Mouse (Mus musculus) intestine, postnatal 0 days (tissue): ENCODE results near the gene Prdm11. TPM values are rescaled to one million over a fixed set of nuclear protein-coding genes. Genes with fewer than 3 reads are reported as not detected.
A peak's percentile ranks its signal among the peaks of the same experiment; 100 is the strongest.

Experiments
- ATAC-seq: fragments of 200-750 bp; cut with Nextera tagmentation; 2 replicates; pipeline ENCODE4 v1.8.0; 2017; ENCODE audit warnings: mild to moderate bottlenecking, moderate TSS enrichment, moderate library complexity
- H3K27ac ChIP-seq: fragments of 300-500 bp; sonication (generic); 2 replicates; pipeline ENCODE4 v1.5.1; 2014; ENCODE audit warnings: mild to moderate bottlenecking, low read depth, low read length, moderate library complexity
- H3K27me3 ChIP-seq: fragments of 300-500 bp; sonication (generic); replicated peaks from 2 replicates; pipeline ENCODE4 v1.6.1; 2014; ENCODE audit warnings: low read length, mixed read lengths; ENCODE audit not compliant: control insufficient read depth, insufficient read depth
- H3K36me3 ChIP-seq: fragments of 300-500 bp; sonication (generic); 2 replicates; pipeline ENCODE4 v1.6.1; 2014; ENCODE audit warnings: mild to moderate bottlenecking, moderate library complexity; ENCODE audit not compliant: control insufficient read depth, insufficient read depth
- H3K4me1 ChIP-seq: fragments of 300-500 bp; sonication (generic); replicated peaks from 2 replicates; pipeline ENCODE4 v1.6.1; 2014; ENCODE audit warnings: antibody characterized with exemption, low read length, mixed read lengths; ENCODE audit not compliant: control insufficient read depth, insufficient read depth
- H3K4me2 ChIP-seq: fragments of 300-500 bp; sonication (generic); replicated peaks from 2 replicates; pipeline ENCODE4 v1.6.1; 2014; ENCODE audit warnings: low read depth, mild to moderate bottlenecking, moderate library complexity
- H3K4me3 ChIP-seq: fragments of 300-500 bp; sonication (generic); 2 replicates; pipeline ENCODE4 v1.5.1; 2014; ENCODE audit warnings: low read depth, low read length
- H3K9ac ChIP-seq: fragments of 300-500 bp; sonication (generic); 2 replicates; pipeline ENCODE4 v1.6.1; 2014; ENCODE audit warnings: mild to moderate bottlenecking, low read depth, low read length
- H3K9me3 ChIP-seq: fragments of 300-500 bp; sonication (generic); 2 replicates; pipeline ENCODE4 v1.6.1; 2016; ENCODE audit warnings: mixed run types; ENCODE audit not compliant: control insufficient read depth
- CTCF ChIP-seq: sonication (generic); IDR thresholded peaks from 2 replicates; pipeline ENCODE4 v1.5.1; 2016; ENCODE audit warnings: low read depth, mild to moderate bottlenecking, control low read depth, antibody characterized with exemption, moderate library complexity
- WGBS: fragments of 180-500 bp; shearing (Covaris S2); extraction: QIAGEN DNeasy Blood & Tissue Kit; methylation state at CpG from one replicate; pipeline ENCODE4 v1.1.7; 2014; 5-methylcytosine and 5-hydroxymethylcytosine counted together
- polyA plus RNA-seq: library from polyadenylated mRNA; unstranded; fragments of >200 nt; fragmentation: Nextera tagmentation; extraction: Ambion mirVana; gene quantifications from 2 replicates; pipeline ENCODE4 v1.2.1, GENCODE M21; 2015

Prdm11 gene
- polyA plus RNA-seq, 1 experiment from 2014 or later: 2.3 TPM

DNA sequence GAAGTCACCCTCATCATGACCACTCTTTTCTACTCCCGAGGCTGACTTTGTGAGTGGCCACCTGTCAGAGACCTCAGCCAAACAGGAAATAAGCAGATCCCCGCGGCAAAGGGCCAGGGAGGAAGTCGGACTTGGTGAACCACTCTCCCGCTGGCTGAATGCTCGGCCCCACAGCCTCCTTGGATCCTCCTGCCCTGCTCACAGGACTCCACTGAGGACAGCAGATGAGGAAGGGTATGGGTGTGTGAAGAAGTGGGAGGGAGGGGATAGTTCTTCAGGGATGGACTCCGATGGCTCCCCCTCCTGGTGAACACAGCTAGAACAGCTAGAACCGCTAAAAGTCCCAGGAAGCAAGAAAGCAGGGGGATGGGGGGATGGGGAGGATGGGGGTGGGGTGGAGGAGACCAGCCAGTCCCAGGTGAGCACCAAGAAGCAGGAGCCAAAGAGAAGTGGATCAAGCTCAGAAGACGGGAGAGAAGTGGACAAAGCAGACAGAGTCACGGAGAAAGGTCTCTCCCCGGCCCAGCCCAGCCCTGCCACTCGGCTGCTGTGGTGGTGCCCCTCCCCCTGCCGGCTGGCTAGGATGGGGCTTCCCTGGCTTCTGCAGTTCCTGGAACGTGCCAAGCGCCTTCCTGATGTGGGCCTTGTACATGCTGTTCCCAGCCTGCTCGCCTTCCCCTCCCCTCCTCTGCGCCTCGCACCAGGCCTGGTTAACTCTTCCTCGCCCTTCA, 57.9 kb downstream of the Prdm11 start:
- H3K36me3 ChIP-seq: peaks cover 47% of the 10 kb centered on the region
- H3K27ac ChIP-seq: peak overlapping the region; percentile 36
- peak; percentile 68 for TF ChIP-seq CTCF
- H3K9me3 ChIP-seq: no peaks in the 10 kb centered on the region
- H3K4me3 ChIP-seq: no peak overlapping the region
- 12% methylated on average over 18 of the region's 19 CpGs for WGBS
- 0 out of 2 replicates have a peak, but pooled peaks cover 3% of the 10 kb centered on the region for H3K4me1 ChIP-seq
- H3K4me2 ChIP-seq: peak overlapping the region; percentile 44
- H3K27me3 ChIP-seq: no peaks in the 10 kb centered on the region
- H3K9ac ChIP-seq: peak overlapping the region; percentile 17; the same call in 1 of the 2 replicates
- ATAC-seq: peak; percentile 77

DNA sequence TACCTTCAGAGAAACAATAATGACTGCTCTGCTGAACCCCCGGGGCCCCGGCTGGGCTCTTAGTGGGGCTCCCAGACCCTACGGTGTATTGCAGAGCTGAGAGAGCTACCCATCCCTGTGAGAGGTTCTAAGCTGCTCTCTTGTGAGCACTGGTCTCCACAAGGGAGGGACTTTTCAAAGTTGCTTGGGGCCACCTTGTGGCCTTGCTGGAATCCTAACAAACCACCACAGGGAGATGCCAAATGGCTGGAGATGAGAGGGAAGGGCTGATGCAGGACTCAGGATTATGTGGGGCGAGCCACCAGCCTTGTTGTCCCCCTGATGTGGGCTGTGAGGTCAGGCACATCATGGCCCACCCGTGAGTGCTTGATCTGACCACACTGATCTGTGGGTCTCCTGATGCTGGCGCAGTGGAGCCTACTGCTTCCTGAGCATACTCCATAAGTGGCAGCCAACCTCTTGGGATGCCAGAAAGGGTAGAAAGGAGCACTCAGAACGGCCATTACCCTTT, 58.8 kb downstream of the Prdm11 start:
- Histone ChIP-seq H3K9ac (no peak overlapping the region; the same call in 1 of the 2 replicates), H3K4me1 (0 out of 2 replicates have a peak, but pooled peaks cover 3% of the 10 kb centered on the region), H3K9me3 (no peaks in the 10 kb centered on the region), H3K27ac (no peak overlapping the region; the same call in 1 of the 2 replicates), H3K4me2 (no peak overlapping the region), H3K27me3 (no peaks in the 10 kb centered on the region), H3K36me3 (peaks cover 38% of the 10 kb centered on the region), H3K4me3 (no peak overlapping the region)
- TF ChIP-seq CTCF: 0 out of 2 replicates have a peak, but pooled peaks have one; percentile 32
- ATAC-seq: no peak
- 86% methylated on average over 7 of the region's 7 CpGs for WGBS

DNA sequence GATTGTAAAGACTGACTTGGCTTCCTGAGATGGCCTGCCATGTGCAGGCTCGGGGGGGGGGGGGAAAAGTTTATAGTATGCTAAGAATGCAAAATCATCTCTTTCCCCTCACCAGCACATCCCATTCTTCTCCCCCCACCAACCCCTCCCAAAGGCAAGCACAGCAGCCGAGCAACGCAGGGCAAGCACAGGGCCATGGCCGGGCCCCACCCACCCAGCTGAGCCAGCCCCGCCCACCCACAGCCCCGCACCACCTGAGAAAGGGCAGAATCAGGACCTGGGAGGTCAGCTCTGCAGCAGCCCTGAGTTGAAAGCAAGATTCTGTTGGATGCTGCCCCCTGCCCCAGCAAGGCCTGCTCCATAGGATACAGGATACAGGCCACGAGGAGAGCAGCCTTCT, 60.4 kb downstream of the Prdm11 start:
- ATAC-seq: no peak
- Histone ChIP-seq H3K27ac (no peak overlapping the region), H3K36me3 (peaks cover 29% of the 10 kb centered on the region; the same call in 1 of the 2 replicates), H3K27me3 (no peaks in the 10 kb centered on the region), H3K4me2 (no peak overlapping the region), H3K4me3 (no peak overlapping the region), H3K9me3 (no peaks in the 10 kb centered on the region), H3K9ac (no peak overlapping the region), H3K4me1 (0 out of 2 replicates have a peak, but pooled peaks cover 3% of the 10 kb centered on the region)
- WGBS: 36% methylated on average over 7 of the region's 7 CpGs
- no peak for TF ChIP-seq CTCF

DNA sequence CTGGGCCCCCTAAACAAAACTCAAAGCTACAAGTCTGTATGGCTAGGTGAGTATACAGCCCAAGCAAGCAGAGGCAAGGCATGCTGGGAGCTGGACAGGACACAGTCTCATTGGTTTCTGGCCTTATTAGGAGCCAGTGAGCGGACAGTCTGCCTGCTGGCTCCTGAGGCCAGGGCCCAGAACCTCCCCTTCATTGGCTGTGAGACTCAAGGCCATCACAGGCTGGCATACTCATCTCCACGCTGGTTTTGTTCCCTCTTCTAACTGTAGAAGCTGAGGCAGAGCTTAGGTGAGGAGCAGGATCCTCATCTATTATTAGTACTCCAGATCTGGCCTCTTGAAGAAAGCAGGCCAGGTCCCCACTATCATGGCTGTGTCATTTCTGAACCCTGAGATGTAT, 60.8 kb downstream of the Prdm11 start:
- Histone ChIP-seq H3K36me3 (peaks cover 33% of the 10 kb centered on the region; the same call in 1 of the 2 replicates), H3K27me3 (no peaks in the 10 kb centered on the region), H3K4me2 (no peak overlapping the region), H3K4me3 (no peak overlapping the region), H3K9me3 (no peaks in the 10 kb centered on the region), H3K4me1 (0 out of 2 replicates have a peak, but pooled peaks cover 3% of the 10 kb centered on the region), H3K9ac (no peak overlapping the region), H3K27ac (no peak overlapping the region)
- TF ChIP-seq CTCF: no peak
- WGBS: 97% methylated on average over 2 of the region's 2 CpGs
- no peak for ATAC-seq

DNA sequence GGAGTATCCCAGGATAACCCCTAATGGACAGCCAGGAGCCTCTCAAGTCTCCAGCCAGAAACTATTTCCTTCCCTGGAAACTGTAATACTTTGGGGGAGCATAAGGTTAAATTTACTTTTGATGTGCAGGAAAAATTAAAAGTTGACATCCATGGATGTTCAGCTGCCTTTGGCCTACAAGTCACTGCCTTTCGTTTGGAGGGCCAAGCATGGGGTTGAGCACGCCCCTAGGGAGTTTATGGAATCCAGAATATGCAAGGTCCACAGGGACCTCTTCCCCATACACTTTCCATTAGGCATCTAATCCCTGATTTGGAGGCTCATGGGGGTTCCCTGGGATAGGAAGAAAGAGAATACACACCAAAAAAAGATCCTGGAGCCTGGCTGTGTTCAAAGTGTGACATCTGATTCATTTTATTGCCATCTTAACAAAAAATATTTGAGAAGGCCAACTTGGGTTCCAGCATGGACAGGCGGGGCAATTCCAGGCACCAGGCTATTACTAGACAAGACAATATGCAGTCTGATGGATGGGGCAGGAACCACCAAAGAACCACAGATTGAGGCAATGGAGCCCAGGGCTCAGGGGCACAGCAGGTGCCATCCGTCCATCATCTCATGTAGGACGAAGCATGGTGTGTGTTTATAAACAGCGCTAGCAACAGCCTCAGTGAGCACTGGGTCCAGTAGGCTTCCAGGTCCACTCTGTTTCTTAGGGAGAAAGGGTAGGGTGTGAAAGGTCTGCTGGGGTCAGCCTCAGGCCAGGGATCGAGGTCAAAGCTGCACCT, 61.5 kb downstream of the Prdm11 start:
- Histone ChIP-seq H3K9ac (no peak overlapping the region), H3K4me3 (no peak overlapping the region), H3K4me1 (0 out of 2 replicates have a peak, but pooled peaks cover 3% of the 10 kb centered on the region), H3K4me2 (no peak overlapping the region), H3K36me3 (peaks cover 37% of the 10 kb centered on the region), H3K9me3 (no peaks in the 10 kb centered on the region), H3K27ac (no peak overlapping the region), H3K27me3 (no peaks in the 10 kb centered on the region)
- ATAC-seq: no peak
- no peak for TF ChIP-seq CTCF
- 85% methylated on average over 7 of the region's 7 CpGs for WGBS

DNA sequence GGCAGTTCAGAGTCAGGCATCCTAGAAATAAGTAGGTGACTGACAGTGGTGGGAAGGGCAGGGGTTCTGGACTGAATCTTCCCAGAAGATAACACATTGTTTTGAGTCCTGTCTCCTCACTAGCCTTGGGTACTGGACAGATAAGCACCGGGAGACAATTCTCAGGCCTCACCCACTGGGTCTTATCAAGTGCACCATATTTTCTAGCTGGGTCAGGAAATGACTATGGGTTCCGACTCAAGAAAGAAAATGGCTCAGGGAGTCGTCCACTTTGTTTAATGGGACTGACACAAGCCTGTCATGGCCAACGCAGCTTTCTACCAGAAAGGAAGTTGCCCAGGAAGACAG, 62.7 kb downstream of the Prdm11 start:
- Histone ChIP-seq H3K27me3 (no peaks in the 10 kb centered on the region), H3K36me3 (peaks cover 36% of the 10 kb centered on the region), H3K4me2 (no peak overlapping the region), H3K27ac (no peak overlapping the region), H3K4me3 (no peak overlapping the region), H3K9ac (no peak overlapping the region), H3K4me1 (no peaks in the 10 kb centered on the region), H3K9me3 (no peaks in the 10 kb centered on the region)
- no peak for TF ChIP-seq CTCF
- WGBS: 63% methylated on average over 4 of the region's 4 CpGs
- ATAC-seq: no peak
